Mouse (Mus musculus) olfactory bulb, adult 2 months (tissue): ENCODE results near the gene F3. TPM values are rescaled to one million over a fixed set of nuclear protein-coding genes. Genes with fewer than 3 reads are reported as not detected.

Source experiments
- H3K27ac ChIP-seq: fragments of 200-500 bp; 2 replicates; pipeline ENCODE4 v1.5.1; 2012; ENCODE audit warnings: low read depth, low read length; ENCODE audit not compliant: insufficient read depth
- H3K4me1 ChIP-seq: fragments of 200-500 bp; 2 replicates; pipeline ENCODE4 v1.6.1; 2012; ENCODE audit warnings: low read length; ENCODE audit not compliant: control insufficient read depth, insufficient read depth
- H3K4me3 ChIP-seq: fragments of 200-500 bp; 2 replicates; pipeline ENCODE4 v1.5.1; 2012; ENCODE audit warnings: mild to moderate bottlenecking, low read depth, low read length, moderate library complexity; ENCODE audit not compliant: insufficient read depth
- CTCF ChIP-seq: fragments of 200-500 bp; IDR thresholded peaks from 2 replicates; pipeline ENCODE4 v1.5.1; 2012; ENCODE audit warnings: low read depth, mild to moderate bottlenecking, low read length, moderate library complexity; ENCODE audit not compliant: insufficient read depth
- POLR2A ChIP-seq: fragments of 200-500 bp; IDR thresholded peaks from 2 replicates; pipeline ENCODE4 v1.6.1; 2012; ENCODE audit warnings: mild to moderate bottlenecking, low read depth, low read length, moderate library complexity; ENCODE audit not compliant: insufficient read depth
- WGBS: fragments of 180-500 bp; shearing (Covaris S2); methylation state at CpG from one replicate; pipeline ENCODE4 v1.1.7; 2018; 5-methylcytosine and 5-hydroxymethylcytosine counted together
- polyA plus RNA-seq: library from polyadenylated mRNA; stranded (reverse); fragments of >200 nt; gene quantifications from 2 replicates; pipeline ENCODE4 v1.2.4, GENCODE M21; 2012; ENCODE audit warnings: low replicate concordance; ENCODE audit not compliant: missing spikeins, insufficient read depth, insufficient read length

The F3 gene
- polyA plus RNA-seq, result not detected in 2 replicates

- peak within 1 kb of the TSS; percentile 58 for H3K4me3 ChIP-seq
- peaks cover 15% of the 10 kb centered on the region for H3K4me1 ChIP-seq
- H3K27ac ChIP-seq, result peak within 1 kb of the TSS; percentile 69
- 1% methylated on average over 73 of the region's 73 CpGs for WGBS
- TF ChIP-seq POLR2A, result peak; percentile 40; the same call in 1 of the 2 replicates
- peak; percentile 61 for TF ChIP-seq CTCF
These were observed at the start of gene F3 for GRCm38 (mm10) chr3:121722971-121723844. Gene F3, plus strand, starts transcription at chr3:121723537.

- no peak overlapping the region for H3K4me3 ChIP-seq
- TF ChIP-seq CTCF (no peak), POLR2A (no peak)
- WGBS, result 68% methylated on average over 4 of the region's 4 CpGs
- H3K4me1 ChIP-seq, result no peaks in the 10 kb centered on the region
- H3K27ac ChIP-seq, result no peak overlapping the region
These were observed 44.4 kb upstream of the F3 start for GRCm38 (mm10) chr3:121678935-121679334.

GRCm38 (mm10) chr3:121679443-121679842 is 43.9 kb upstream of the F3 start:
- H3K4me1 ChIP-seq, result no peaks in the 10 kb centered on the region
- no peak for TF ChIP-seq CTCF
- no peak for TF ChIP-seq POLR2A
- H3K4me3 ChIP-seq, result no peak overlapping the region
- H3K27ac ChIP-seq, result no peak overlapping the region
- 76% methylated on average over 3 of the region's 3 CpGs for WGBS

GRCm38 (mm10) chr3:121680187-121680586 is 43.1 kb upstream of the F3 start:
- 90% methylated on average over 3 of the region's 3 CpGs for WGBS
- Histone ChIP-seq H3K4me3 (no peak overlapping the region), H3K27ac (no peak overlapping the region), H3K4me1 (no peaks in the 10 kb centered on the region)
- TF ChIP-seq POLR2A (no peak), CTCF (no peak)

GRCm38 (mm10) chr3:121682439-121683411 is 40.6 kb upstream of the F3 start:
- 86% methylated on average over 10 of the region's 10 CpGs for WGBS
- TF ChIP-seq CTCF (no peak), POLR2A (no peak)
- no peak overlapping the region for H3K27ac ChIP-seq

GRCm38 (mm10) chr3:121684552-121684951 is 38.8 kb upstream of the F3 start:
- no peak overlapping the region for H3K27ac ChIP-seq
- no peak overlapping the region for H3K4me3 ChIP-seq
- TF ChIP-seq CTCF (no peak), POLR2A (no peak)
- H3K4me1 ChIP-seq, result peaks cover 2% of the 10 kb centered on the region; the same call in 1 of the 2 replicates
- WGBS, result 91% methylated on average over 4 of the region's 4 CpGs

More at GRCm38 (mm10) chr3:121682439-121683411, 40.6 kb upstream of the F3 start:
- Histone ChIP-seq H3K4me3 (no peak overlapping the region), H3K4me1 (peaks cover 2% of the 10 kb centered on the region; the same call in 1 of the 2 replicates)

GRCm38 (mm10) chr3:121684963-121685362 is 38.4 kb upstream of the F3 start:
- H3K4me1 ChIP-seq, result peaks cover 2% of the 10 kb centered on the region; the same call in 1 of the 2 replicates
- 93% methylated on average over 4 of the region's 4 CpGs for WGBS
- H3K27ac ChIP-seq, result no peak overlapping the region
- no peak overlapping the region for H3K4me3 ChIP-seq
- no peak for TF ChIP-seq POLR2A
- TF ChIP-seq CTCF, result no peak

GRCm38 (mm10) chr3:121685985-121686384 is 37.4 kb upstream of the F3 start:
- WGBS, result 51% methylated on average over 1 of the region's 1 CpGs
- Histone ChIP-seq H3K4me3 (no peak overlapping the region), H3K4me1 (peaks cover 2% of the 10 kb centered on the region; the same call in 1 of the 2 replicates), H3K27ac (0 out of 2 replicates have a peak overlapping the region, but pooled peaks have one; percentile 12)
- TF ChIP-seq POLR2A, result no peak
- TF ChIP-seq CTCF, result no peak

GRCm38 (mm10) chr3:121686408-121686911 is 36.9 kb upstream of the F3 start:
- Histone ChIP-seq H3K4me3 (no peak overlapping the region), H3K4me1 (peaks cover 2% of the 10 kb centered on the region; the same call in 1 of the 2 replicates), H3K27ac (peak overlapping the region; percentile 30; the same call in 1 of the 2 replicates)
- WGBS, result 22% methylated on average over 4 of the region's 4 CpGs
- TF ChIP-seq CTCF (no peak), POLR2A (no peak)
